Mouse (Mus musculus): ENCODE measurements at regions not wholly inside any gene's neighbourhood (a gene's known extent, or its start where the extent isn't known, plus 50 kb on each side); places are given as distances from the start of the nearest gene placed in this dataset.

DNA sequence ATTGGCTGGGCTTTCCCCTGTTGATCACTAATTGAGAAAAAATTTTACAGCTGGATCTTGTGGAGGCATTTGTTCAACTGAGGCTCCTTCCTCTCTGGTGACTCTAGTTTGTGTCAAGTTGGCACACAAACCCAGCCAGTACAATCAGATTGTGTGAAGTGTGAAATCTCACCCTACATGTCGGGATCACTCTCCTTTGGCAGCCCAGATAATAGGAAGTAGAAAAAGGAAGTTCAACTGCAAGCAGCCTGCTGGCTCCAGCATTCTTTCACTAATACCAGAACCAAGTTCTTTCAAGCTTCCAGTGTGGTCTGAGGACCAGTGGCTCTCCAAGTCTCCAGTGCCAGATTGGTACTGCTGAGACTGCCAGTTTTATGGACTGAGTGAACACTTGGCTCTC is 2195.2 kb upstream of the Gm7489 start:
- TF ChIP-seq CTCF (conservative IDR thresholded peaks at IDR 0.05; ENCODE audit: insufficient read depth, insufficient read length, low read depth, low read length) (no peak), POLR2A (IDR thresholded peaks at IDR 0.05; ENCODE audit: low read depth, low read length) (no peak)
